Mouse (Mus musculus) liver, postnatal 0 days (tissue): Measurements from ENCODE around the gene Mau2.

Source experiments
- CTCF ChIP-seq: sonication (generic); IDR thresholded peaks from 2 replicates; pipeline ENCODE4 v1.5.1; 2016; ENCODE audit warnings: antibody characterized with exemption, low read depth
- EP300 ChIP-seq: IDR thresholded peaks from 2 replicates; pipeline ENCODE4 v1.6.1; 2016; ENCODE audit warnings: antibody characterized with exemption, low read depth, mild to moderate bottlenecking

GRCm38 (mm10) chr8:69967291-69967933 is 75.1 kb downstream of the Mau2 start:
- TF ChIP-seq CTCF (no peak), EP300 (no peak)
